Mouse (Mus musculus): ENCODE results near the gene Olfml2b.

GRCm38 (mm10) chr1:170632856-170633255 lies 11.5 kb upstream of the Olfml2b start:
- TF ChIP-seq CTCF (IDR thresholded peaks at IDR 0.05; ENCODE audit: low read depth, low read length) (no peak), EP300 (IDR thresholded peaks at IDR 0.05; ENCODE audit: insufficient read depth, low read depth, low read length) (no peak)
